Mouse (Mus musculus): Measurements from ENCODE around the gene Gm867. TPM values are rescaled to one million over a fixed set of nuclear protein-coding genes. Genes with fewer than 3 reads are reported as not detected.

The Gm867 gene
- total RNA-seq, 2 experiments from 2014 or later: 0.35 TPM; not detected in 1

DNA sequence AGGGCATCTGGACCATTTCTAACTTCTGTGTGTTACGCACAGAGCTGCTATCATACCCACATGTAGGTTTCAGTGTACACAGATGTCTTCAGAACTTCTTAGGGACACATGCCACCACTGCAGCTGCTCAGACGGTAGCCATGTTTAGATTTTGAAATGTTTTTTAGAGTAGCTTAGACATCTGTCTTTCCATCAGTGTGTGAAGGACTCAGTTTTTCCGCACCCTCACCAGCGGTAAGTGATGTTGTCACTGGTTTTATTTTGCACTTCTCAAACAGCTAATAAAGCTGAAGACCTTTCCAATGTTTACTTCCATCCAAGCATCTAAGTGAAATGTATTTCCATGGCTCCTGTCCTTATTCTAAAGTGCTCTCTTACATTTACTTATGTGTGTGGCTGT, 33.6 kb downstream of the Gm867 start:
- DNase-seq (ENCODE audit: low spot score in 2 of 2): no peak
- intact Hi-C loops (cut with DNase I): no loop called here

DNA sequence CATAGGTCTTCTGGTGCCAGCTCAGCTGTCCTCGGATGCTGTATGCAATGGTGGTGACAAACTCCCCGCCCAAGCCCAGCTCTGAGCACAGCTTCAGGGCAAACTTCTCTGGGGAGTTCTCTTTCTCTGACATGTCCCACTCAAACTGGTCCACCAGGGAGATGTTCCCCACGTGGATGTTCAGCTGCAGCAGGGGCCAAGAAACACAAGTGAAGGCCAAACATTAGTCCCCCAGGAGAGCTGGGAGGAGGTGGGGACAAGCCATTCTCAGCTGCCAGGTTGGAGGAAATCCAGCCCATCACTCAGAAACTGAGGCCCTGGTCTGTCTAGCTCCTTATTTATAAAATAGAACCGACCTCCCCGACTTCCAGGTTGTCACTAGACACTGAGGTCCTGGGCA, 36.1 kb downstream of the Gm867 start:
- no peak for DNase-seq (ENCODE audit: low spot score in 2 of 2)
- intact Hi-C loops (cut with DNase I): no loop called here

DNA sequence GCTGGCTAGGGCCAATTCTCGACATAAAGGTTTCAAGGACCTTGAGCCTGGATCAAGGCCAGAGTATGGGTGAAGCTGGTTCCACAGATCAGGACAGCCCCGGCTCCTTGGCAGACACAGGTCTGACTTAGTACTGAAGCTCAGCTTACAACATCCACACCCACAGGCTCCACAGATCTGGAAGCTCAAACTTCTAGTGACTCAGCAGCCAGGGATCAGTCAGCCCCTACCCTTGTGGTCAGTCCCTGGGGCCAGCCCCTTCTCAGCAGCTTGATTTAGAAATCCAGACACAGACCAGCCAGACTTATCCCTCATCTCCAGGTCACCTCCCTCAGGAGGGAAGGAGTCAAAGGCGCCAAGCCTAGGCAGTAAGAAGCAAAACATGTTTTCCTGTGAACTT, 41.6 kb downstream of the Gm867 start:
- intact Hi-C loops (cut with DNase I): loop anchor here (5.0 kb wide), 1 partner anchor 38 kb away; the partner anchor contains the start of gene Mmp11
- peak in 1 of 2 experiments; percentile 35 for DNase-seq (ENCODE audit: low spot score in 2 of 2)

DNA sequence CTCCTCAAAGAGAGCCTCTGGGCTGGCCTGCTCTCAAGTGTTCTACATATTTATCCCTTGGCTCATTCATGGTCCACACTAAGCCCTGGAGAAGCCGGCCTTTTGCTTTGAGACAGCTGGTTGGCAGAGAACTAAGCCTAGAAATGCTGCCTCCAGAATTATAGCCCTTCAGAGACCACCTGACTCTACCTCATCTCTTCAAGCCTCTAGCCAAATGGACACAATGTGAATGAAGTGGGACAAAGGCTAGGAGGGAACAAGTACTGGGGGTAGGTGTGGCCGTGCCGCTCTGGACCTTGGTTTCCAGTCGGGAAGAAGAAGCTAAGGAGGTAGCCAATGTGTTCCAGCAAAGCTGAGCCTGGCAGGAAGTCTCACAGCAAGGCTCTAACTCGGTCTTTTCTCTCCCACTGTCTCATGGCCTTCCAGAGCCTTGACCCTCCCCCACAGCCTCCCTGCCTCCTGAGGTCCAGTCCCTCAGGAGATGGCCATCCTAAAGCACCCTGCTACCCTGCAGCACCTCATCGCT, 42.4 kb downstream of the Gm867 start:
- intact Hi-C loops (cut with DNase I): loop anchor here (5.0 kb wide), 1 partner anchor 39 kb away; the partner anchor contains the start of gene Mmp11

DNA sequence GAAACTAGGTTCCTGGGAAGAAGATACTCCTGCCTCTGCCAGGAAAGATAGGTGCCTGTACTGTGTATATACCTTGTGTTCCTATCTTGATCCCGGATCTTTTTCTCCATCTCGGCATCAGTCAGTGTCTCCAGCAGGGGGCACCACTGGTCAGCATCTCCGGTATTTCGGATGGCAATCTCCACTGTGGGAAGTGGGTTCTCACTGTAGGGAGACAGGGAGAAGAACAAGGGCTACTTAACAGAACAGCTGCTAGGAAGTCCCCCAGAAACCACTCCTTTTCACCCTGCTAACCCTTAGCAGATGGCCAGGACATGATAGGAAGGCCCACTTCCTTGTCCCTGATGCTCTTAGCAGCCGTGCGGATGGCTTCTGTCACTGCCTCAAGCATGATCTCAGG, 43.1 kb downstream of the Gm867 start:
- intact Hi-C loops (cut with DNase I): loop anchor here (1.0 to 5.0 kb wide), 2 partner anchors 40 to 54 kb away; partner anchors contain the start of gene Mmp11
- DNase-seq (ENCODE audit: low spot score in 2 of 2): peak; percentile 40 to 69

More for the DNA sequence above, 42.4 kb downstream of the Gm867 start:
- DNase-seq (ENCODE audit: low spot score in 2 of 2): no peak

DNA sequence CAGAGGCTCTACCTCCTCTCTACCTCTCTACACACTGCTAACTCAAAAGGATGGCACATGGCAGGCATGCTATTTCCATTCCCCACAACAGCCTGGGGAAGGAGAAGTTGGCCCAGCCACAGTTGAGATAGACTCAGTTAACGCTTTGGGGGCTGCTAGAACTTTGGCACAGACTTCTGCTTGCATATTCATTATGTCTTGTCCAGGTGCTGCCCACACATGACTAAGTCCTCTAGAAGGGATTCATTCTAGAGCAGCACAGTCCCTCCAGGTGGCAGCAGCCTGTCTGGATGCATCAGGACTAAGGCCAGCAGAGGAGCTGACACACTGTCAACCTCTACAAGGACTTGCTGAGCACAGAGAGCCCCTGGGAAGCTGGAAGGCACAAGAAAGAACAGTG, 44.3 kb downstream of the Gm867 start:
- intact Hi-C loops (cut with DNase I): loop anchor here (5.0 kb wide), 1 partner anchor 41 kb away; the partner anchor contains the start of gene Mmp11

DNA sequence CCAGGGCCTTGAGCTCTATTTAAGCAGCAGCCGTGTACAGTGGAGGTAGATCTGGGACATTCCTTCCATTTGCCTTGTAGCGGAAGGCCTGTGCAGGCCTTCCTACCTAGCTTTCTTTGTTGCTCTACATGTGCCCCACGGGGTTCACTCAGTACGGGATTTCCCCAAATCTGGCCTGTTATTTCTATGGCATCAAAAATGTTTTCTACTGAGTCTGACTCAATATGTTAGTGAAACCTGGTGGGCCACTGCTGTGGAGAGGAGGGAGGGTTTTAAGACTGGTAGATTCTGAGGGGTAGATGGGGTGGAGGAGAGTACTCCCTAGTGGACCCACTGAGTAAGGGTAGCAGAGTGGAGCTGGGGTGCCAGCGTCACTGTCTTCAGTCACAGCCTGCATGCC, 44.7 kb downstream of the Gm867 start:
- intact Hi-C loops (cut with DNase I): loop anchor here (5.0 kb wide), 1 partner anchor 42 kb away; the partner anchor contains the start of gene Mmp11

More for the DNA sequence above, 44.3 kb downstream of the Gm867 start:
- peak; percentile 59 to 62 for DNase-seq (ENCODE audit: low spot score in 2 of 2)

DNA sequence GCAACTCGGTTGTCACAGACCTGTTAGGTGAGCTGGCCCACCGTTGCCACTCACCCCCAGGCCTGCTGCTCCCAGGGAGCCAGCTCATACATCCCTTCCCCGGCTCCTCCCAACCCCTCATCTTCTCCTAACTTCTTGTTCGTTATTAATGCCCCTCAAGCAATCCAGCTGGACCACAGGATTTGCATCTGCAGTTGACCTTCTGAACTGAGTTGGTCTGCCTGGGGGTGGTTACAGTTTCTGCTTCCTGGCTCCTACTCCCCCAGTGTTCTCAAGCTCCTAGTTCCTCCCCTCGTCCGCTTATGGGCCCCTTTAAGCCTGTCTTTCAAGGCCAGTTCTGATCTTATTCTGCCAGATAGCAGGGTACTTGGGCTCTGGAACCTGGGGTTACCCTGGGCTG, 45.9 kb downstream of the Gm867 start:
- intact Hi-C loops (cut with DNase I): no loop called here
- no peak for DNase-seq (ENCODE audit: low spot score in 2 of 2)

More for the DNA sequence above, 44.7 kb downstream of the Gm867 start:
- no peak for DNase-seq (ENCODE audit: low spot score in 2 of 2)

DNA sequence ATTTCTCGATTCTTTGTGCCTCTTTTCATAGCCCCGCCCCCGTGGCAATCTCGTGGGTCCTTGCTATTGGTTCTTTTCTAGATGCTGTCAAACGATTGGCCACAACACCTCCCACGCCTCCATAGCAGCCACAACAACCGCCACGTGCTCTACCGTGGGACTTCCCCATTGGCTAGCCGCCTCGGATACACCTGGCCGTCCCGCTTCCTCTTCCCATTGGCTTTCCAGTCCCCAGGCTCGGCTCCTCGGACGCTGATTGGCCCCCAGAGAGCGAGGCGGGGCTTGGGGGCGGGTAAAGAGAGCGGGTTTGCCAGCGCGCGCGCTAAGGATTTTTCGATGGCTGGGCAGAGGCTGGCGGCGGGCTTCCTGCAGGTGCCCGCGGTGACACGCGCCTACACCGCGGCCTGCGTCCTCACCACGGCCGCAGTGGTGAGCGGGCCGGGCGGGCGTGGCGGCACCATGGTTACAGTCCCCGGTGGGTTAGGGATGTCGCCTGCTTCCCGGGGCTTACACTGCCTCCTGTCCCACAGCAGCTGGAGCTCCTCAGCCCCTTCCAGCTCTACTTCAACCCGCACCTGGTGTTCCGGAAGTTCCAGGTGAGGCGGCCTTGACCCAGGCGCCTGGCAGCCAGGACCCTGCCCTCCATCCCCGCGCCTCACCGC, 47.3 kb downstream of the Gm867 start, which contains the start of gene Derl3:
Derl3 (plus strand) TSS at position 325 of the 662 bp plus-strand sequence.
- peak; percentile 95 for DNase-seq (ENCODE audit: low spot score in 2 of 2)
- intact Hi-C loops (cut with DNase I): no loop called here

DNA sequence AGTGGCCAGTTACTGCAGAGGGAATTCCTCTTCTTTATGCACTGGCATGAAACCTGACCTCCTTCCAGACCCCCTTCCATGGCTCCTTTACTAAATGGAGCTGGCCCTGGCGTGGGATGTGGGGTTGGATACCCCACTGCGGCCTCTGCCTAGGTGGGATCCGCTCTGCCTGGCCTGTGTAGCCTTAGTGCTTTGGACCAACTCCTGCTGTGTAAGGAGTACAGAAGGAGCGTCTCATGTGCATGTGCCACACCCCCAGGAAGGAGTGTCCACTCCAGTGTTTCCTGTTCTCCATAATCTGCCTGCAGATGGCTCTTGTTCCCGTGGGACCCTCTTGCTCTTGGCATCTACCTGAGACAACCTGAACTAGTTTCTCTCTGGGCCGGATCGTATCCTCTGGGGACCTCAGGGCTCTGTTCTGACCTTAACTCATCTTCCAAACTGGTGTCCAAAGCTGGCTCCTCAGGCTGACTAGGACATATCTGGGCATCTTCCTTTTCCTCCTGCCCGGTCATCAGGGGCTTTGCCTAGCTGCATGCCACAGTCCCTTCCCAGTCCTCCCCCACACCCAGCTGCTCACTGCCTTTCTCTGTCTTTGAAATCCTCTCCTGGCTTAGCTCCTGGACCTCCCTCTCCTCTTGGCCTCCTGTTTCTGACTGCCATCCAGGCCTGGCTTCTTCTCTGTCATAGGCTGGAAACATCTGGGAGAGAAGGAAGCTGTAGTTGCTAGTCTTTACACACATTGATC, 50.9 kb downstream of the Gm867 start:
- no peak for DNase-seq (ENCODE audit: low spot score in 2 of 2)
- intact Hi-C loops (cut with DNase I): no loop called here

Other genes with a start within 250 kb of the Gm867 start
- 10 to 100 TPM; 66.4 to 85.5 TPM for gene Cabin1, start 176.3 kb downstream of the Gm867 start, total RNA-seq (2021)
- 10 to 100 TPM; 43.5 to 50.0 TPM for gene Ddt, start 167.3 kb downstream of the Gm867 start, total RNA-seq (2021)
- gene Gm20441, start 159.7 kb downstream of the Gm867 start, total RNA-seq (2021): not detected
- gene Gstt3, start 159.3 kb downstream of the Gm867 start, total RNA-seq (2021): 1 to 10 TPM in 1 of 2 experiments, under 1 TPM in 1; 0.91 to 2.0 TPM
- gene Gstt1, start 142.1 kb downstream of the Gm867 start, total RNA-seq (2021): 10 to 100 TPM in 1 of 2 experiments, 1 to 10 TPM in 1; 6.2 to 11.4 TPM
- not detected for gene Gstt4, start 118.1 kb downstream of the Gm867 start, total RNA-seq (2021)
- 1 to 10 TPM; 4.8 to 5.0 TPM for gene Gstt2, start 103.2 kb downstream of the Gm867 start, total RNA-seq (2021)
- gene Mif, start 80.4 kb downstream of the Gm867 start, total RNA-seq (2021): 100 to 1,000 TPM; 506 to 546 TPM
- 1 to 10 TPM; 3.3 to 3.8 TPM for gene Derl3, start 47.3 kb downstream of the Gm867 start, total RNA-seq (2021)
- gene Smarcb1, start 19.1 kb downstream of the Gm867 start, total RNA-seq (2021): 10 to 100 TPM; 80.0 to 82.4 TPM
- gene Chchd10, start 7.5 kb downstream of the Gm867 start, total RNA-seq (2021): 100 to 1,000 TPM; 373 to 446 TPM
- 1 to 10 TPM in 1 of 2 experiments, under 1 TPM in 1; 0.79 to 1.7 TPM for gene Mmp11, start 4.2 kb downstream of the Gm867 start, total RNA-seq (2021)
- gene Vpreb3, start 2.4 kb upstream of the Gm867 start, total RNA-seq (2021): not detected
- not detected for gene Gm5134, start 13.8 kb upstream of the Gm867 start, total RNA-seq (2021)
- gene Zfp280b, start 92.0 kb upstream of the Gm867 start, total RNA-seq (2021): 10 to 100 TPM; 14.6 TPM
- gene Slc5a4b, start 170.3 kb upstream of the Gm867 start, total RNA-seq (2021): not detected
- not detected for gene Slc5a4a, start 206.8 kb upstream of the Gm867 start, total RNA-seq (2021)

All from left cerebral cortex, postnatal 36 days (tissue).